Mouse (Mus musculus) hindbrain, embryonic 16.5 days (tissue): ENCODE results near the gene Gm5269. TPM values are rescaled to one million over a fixed set of nuclear protein-coding genes. Genes with fewer than 3 reads are reported as not detected.

Source experiments
- ATAC-seq: fragments of 200-750 bp; cut with Nextera tagmentation; 2 replicates; pipeline ENCODE4 v1.8.0; 2017; ENCODE audit warnings: moderate TSS enrichment, moderate library complexity
- H3K27ac ChIP-seq: fragments of 300-500 bp; sonication (generic); 2 replicates; pipeline ENCODE4 v1.5.1; 2014; ENCODE audit warnings: low read depth, mild to moderate bottlenecking, control low read depth, low read length, moderate library complexity
- H3K27me3 ChIP-seq: fragments of 300-500 bp; sonication (generic); replicated peaks from 2 replicates; pipeline ENCODE4 v1.6.1; 2014; ENCODE audit warnings: low read length; ENCODE audit not compliant: control insufficient read depth, insufficient read depth
- H3K36me3 ChIP-seq: fragments of 300-500 bp; sonication (generic); 2 replicates; pipeline ENCODE4 v1.6.1; 2014; ENCODE audit warnings: mild to moderate bottlenecking, low read length, moderate library complexity, mixed read lengths; ENCODE audit not compliant: control insufficient read depth, insufficient read depth
- H3K4me1 ChIP-seq: fragments of 300-500 bp; sonication (generic); 2 replicates; pipeline ENCODE4 v1.6.1; 2014; ENCODE audit warnings: low read depth, low read length; ENCODE audit not compliant: control insufficient read depth, insufficient read depth
- H3K4me2 ChIP-seq: fragments of 300-500 bp; sonication (generic); 2 replicates; pipeline ENCODE4 v1.6.1; 2014; ENCODE audit warnings: mild to moderate bottlenecking, low read length, control low read depth, moderate library complexity
- H3K4me3 ChIP-seq: fragments of 300-500 bp; sonication (generic); 2 replicates; pipeline ENCODE4 v1.5.1; 2014; ENCODE audit warnings: mild to moderate bottlenecking, low read length, control low read depth, moderate library complexity
- H3K9ac ChIP-seq: fragments of 300-500 bp; sonication (generic); 2 replicates; pipeline ENCODE4 v1.6.1; 2014; ENCODE audit warnings: low read depth, mild to moderate bottlenecking, control low read depth, low read length, moderate library complexity
- H3K9me3 ChIP-seq: fragments of 300-500 bp; sonication (generic); 2 replicates; pipeline ENCODE4 v1.6.1; 2014; ENCODE audit warnings: mild to moderate bottlenecking, low read length, moderate library complexity; ENCODE audit not compliant: control insufficient read depth
- WGBS: fragments of 180-500 bp; shearing (Covaris S2); extraction: QIAGEN DNeasy Blood & Tissue Kit; methylation state at CpG from one replicate; pipeline ENCODE4 v1.1.7; 2014; 5-methylcytosine and 5-hydroxymethylcytosine counted together
- polyA plus RNA-seq: library from polyadenylated mRNA; unstranded; fragments of >200 nt; fragmentation: Nextera tagmentation; extraction: Ambion mirVana; gene quantifications from 2 replicates; pipeline ENCODE4 v1.2.1, GENCODE M21; 2015

Gm5269 gene
- polyA plus RNA-seq, 1 experiment from 2014 or later: not detected

- H3K9ac ChIP-seq: no peak overlapping the region
- no peaks in the 10 kb centered on the region for H3K36me3 ChIP-seq
- ATAC-seq: no peak
- H3K4me2 ChIP-seq: no peak overlapping the region
- H3K27me3 ChIP-seq: no peaks in the 10 kb centered on the region
- WGBS: 90% methylated on average over 9 of the region's 9 CpGs
- no peak overlapping the region for H3K4me3 ChIP-seq
- H3K27ac ChIP-seq: no peak overlapping the region
- no peaks in the 10 kb centered on the region for H3K9me3 ChIP-seq
- no peaks in the 10 kb centered on the region for H3K4me1 ChIP-seq
These were observed 3.3 kb downstream of the Gm5269 start for GRCm38 (mm10) chr1:45886800-45887199.

DNA sequence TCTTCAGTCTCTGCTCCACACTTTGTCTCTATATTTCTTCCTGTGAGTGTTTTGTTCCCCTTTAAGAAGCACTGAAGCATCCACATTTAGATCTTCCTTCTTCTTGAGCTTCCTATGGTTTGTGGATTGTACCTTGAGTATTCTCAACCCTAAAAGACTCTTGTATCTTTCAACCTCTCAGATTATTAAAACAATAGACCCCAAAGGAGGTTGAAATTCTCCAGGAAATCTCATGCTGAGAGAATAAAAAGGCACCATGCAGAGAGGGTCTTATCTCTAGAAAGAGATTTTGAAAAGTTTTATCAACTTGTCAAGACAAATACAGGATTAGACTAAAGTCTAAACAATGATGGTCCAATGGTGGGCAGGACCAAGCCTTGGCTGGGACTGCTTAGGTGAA lies 6.7 kb downstream of the Gm5269 start:
- no peak overlapping the region for H3K4me3 ChIP-seq
- H3K9me3 ChIP-seq: no peaks in the 10 kb centered on the region
- H3K36me3 ChIP-seq: no peaks in the 10 kb centered on the region
- no peaks in the 10 kb centered on the region for H3K4me1 ChIP-seq
- no peaks in the 10 kb centered on the region for H3K27me3 ChIP-seq
- H3K27ac ChIP-seq: no peak overlapping the region
- H3K9ac ChIP-seq: no peak overlapping the region
- no peak overlapping the region for H3K4me2 ChIP-seq
- ATAC-seq: no peak

- Histone ChIP-seq H3K4me1 (no peaks in the 10 kb centered on the region), H3K9ac (no peak overlapping the region), H3K9me3 (no peaks in the 10 kb centered on the region), H3K36me3 (no peaks in the 10 kb centered on the region), H3K4me2 (no peak overlapping the region), H3K27ac (no peak overlapping the region), H3K27me3 (no peaks in the 10 kb centered on the region), H3K4me3 (no peak overlapping the region)
- 54% methylated on average over 6 of the region's 6 CpGs for WGBS
- no peak for ATAC-seq
These were observed 8.0 kb downstream of the Gm5269 start for GRCm38 (mm10) chr1:45882076-45882475.

DNA sequence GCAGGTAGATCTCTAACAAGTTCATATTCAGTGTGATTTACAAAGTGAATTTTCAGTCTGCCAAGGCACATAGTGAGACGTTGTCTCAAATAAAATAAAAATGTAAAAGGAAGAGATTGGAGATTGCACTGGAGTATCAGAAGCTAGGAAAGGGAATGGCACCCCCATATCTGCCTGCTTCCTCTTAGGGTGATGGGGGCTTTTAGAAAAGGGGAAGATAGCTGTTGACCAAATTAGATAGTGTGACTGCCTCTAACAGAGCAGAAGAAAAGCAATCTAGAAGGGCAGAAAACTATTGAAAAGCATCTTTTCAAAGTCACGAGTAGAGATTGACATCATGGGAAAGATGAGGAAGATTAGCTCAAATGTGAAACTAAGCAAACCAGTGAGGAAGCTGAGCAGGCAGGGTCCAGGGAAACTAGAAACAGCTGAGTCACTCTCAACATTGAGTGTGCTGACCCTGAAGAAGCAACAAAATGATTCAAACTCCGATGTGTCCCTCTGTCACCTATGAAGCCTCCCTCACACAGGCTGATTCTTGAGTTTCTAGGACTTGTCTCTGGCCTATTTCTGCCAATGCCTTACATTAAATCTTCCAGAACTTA lies 8.7 kb downstream of the Gm5269 start:
- Histone ChIP-seq H3K4me3 (no peak overlapping the region), H3K27ac (no peak overlapping the region), H3K4me1 (no peaks in the 10 kb centered on the region), H3K36me3 (no peaks in the 10 kb centered on the region), H3K9ac (no peak overlapping the region), H3K27me3 (no peaks in the 10 kb centered on the region), H3K9me3 (no peaks in the 10 kb centered on the region), H3K4me2 (no peak overlapping the region)
- WGBS: 84% methylated on average over 3 of the region's 3 CpGs
- no peak for ATAC-seq

GRCm38 (mm10) chr1:45877463-45877862 lies 12.6 kb downstream of the Gm5269 start:
- Histone ChIP-seq H3K4me3 (no peak overlapping the region), H3K27me3 (no peaks in the 10 kb centered on the region), H3K9me3 (no peaks in the 10 kb centered on the region), H3K36me3 (no peaks in the 10 kb centered on the region), H3K9ac (no peak overlapping the region), H3K27ac (no peak overlapping the region), H3K4me1 (no peaks in the 10 kb centered on the region), H3K4me2 (no peak overlapping the region)
- WGBS: 87% methylated on average over 3 of the region's 3 CpGs
- no peak for ATAC-seq

DNA sequence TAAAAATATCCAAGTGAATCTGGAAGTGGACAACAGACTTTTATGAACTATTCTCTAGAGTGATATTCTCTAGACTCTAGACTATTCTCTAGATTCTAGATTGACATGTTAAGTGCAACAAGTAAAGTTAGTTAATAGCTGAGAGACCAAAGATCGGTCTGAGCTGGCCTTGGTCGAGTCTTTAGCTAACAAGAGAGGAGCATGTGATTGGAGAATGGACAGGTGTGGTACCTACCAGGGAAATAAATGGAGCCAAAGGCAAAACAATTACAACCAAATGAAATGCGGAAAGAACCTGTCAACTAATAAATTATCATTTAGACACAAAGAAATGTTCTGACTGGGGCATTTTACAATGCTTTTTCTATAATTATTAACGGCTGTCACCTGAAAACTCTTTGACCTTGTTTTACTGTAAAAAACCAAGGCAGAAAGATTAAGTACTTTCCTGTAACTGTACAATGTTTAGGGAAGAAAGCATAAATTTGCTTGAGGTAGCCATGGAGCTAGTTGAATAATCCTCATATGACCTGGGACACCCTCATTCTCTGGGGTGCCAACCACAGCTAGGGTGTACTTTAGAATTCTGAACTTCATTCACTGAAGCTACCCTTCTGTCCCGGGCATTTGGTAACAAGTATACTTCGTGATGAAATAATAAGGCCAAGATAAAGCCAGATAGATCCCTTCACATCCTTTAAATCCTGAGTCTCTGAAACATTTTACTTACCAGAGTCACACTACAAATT lies 13.4 kb downstream of the Gm5269 start:
- Histone ChIP-seq H3K9me3 (no peaks in the 10 kb centered on the region), H3K27ac (no peak overlapping the region), H3K9ac (no peak overlapping the region), H3K36me3 (no peaks in the 10 kb centered on the region), H3K27me3 (no peaks in the 10 kb centered on the region), H3K4me3 (no peak overlapping the region), H3K4me2 (no peak overlapping the region), H3K4me1 (no peaks in the 10 kb centered on the region)
- WGBS: 87% methylated on average over 6 of the region's 6 CpGs
- ATAC-seq: no peak

GRCm38 (mm10) chr1:45875640-45876039 lies 14.4 kb downstream of the Gm5269 start:
- Histone ChIP-seq H3K36me3 (no peaks in the 10 kb centered on the region), H3K4me2 (no peak overlapping the region), H3K4me1 (no peaks in the 10 kb centered on the region), H3K9ac (no peak overlapping the region), H3K9me3 (no peaks in the 10 kb centered on the region), H3K27ac (no peak overlapping the region), H3K4me3 (no peak overlapping the region), H3K27me3 (no peaks in the 10 kb centered on the region)
- 86% methylated on average over 2 of the region's 2 CpGs for WGBS
- no peak for ATAC-seq

DNA sequence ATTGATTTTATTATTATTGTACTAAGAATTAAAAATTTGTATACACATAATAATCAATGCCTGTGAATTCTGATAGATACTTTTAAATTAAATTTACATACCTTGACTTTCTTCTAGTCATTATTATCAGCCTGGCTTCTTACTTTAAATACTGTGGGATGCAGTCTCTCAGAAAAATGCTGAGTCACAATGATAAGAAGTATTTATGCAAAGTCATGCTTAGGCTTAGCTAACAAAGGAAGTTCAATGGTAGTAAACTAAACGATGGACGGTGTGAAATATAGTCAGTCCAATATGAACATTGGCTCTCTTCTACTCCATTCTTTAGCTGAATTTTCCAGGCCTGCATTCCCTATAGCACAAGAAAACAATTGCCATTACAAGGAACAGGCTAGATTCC lies 16.8 kb downstream of the Gm5269 start:
- WGBS: 94% methylated on average over 2 of the region's 2 CpGs
- H3K9me3 ChIP-seq: no peaks in the 10 kb centered on the region
- H3K27ac ChIP-seq: no peak overlapping the region
- no peak overlapping the region for H3K4me3 ChIP-seq
- ATAC-seq: no peak
- no peak overlapping the region for H3K4me2 ChIP-seq
- H3K36me3 ChIP-seq: no peaks in the 10 kb centered on the region
- no peaks in the 10 kb centered on the region for H3K27me3 ChIP-seq
- no peak overlapping the region for H3K9ac ChIP-seq
- no peaks in the 10 kb centered on the region for H3K4me1 ChIP-seq

DNA sequence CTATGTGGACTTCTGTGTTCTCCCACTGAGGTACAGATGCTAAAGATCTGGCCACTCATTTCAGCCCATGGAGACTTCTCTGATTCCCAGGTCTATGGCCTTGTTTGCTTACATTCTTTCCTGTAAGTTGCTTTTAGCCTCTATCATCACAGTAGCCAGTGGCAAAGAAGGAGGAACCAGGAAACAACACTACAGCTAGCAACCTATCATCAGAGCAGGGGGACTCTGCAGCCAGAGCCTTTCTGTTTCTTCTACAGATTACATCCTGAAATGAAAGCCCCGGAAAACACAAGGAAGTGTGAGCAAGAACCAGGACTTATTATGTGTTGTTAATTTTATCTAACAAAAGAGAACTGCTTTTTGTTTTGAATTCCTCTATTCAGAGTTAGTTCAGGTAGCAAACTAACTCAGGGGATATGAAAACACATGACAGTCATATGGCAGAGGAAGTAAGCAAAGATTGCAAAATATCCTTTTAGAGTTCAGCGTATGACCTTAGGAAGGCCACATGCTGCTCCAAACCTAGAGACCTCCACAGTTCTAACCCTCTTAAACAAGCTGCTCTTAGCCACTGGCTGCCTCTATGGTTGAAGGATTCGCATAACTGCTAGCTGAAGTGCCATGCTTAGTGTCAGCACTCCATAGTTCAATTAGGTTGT lies 21.5 kb downstream of the Gm5269 start:
- no peaks in the 10 kb centered on the region for H3K4me1 ChIP-seq
- H3K4me2 ChIP-seq: no peak overlapping the region
- WGBS: 80% methylated on average over 3 of the region's 3 CpGs
- no peaks in the 10 kb centered on the region for H3K9me3 ChIP-seq
- no peak overlapping the region for H3K9ac ChIP-seq
- no peak overlapping the region for H3K4me3 ChIP-seq
- H3K36me3 ChIP-seq: no peaks in the 10 kb centered on the region
- no peak overlapping the region for H3K27ac ChIP-seq
- no peaks in the 10 kb centered on the region for H3K27me3 ChIP-seq
- no peak for ATAC-seq
